Mouse (Mus musculus): ENCODE measurements around the gene Dyrk4. TPM values are rescaled to one million over a fixed set of nuclear protein-coding genes. Genes with fewer than 3 reads are reported as not detected.

Gene Dyrk4
- 0.05 TPM in 1 of 2 replicates, not detected in the other for polyA plus RNA-seq (2015; fragmentation: Nextera tagmentation; extraction: Ambion mirVana)

- Histone ChIP-seq H3K36me3 (ENCODE audit: control insufficient read depth, insufficient read depth, low read length) (peaks cover 6% of the 10 kb centered on the region; the same call in 1 of the 2 replicates), H3K27me3 (ENCODE audit: control insufficient read depth, insufficient read depth, low read length) (no peaks in the 10 kb centered on the region), H3K9ac (ENCODE audit: low read length) (peak within 1 kb of the TSS; percentile 48), H3K9me3 (ENCODE audit: control insufficient read depth, low read length) (no peaks in the 10 kb centered on the region), H3K4me2 (replicated peaks; ENCODE audit: low read depth) (peak within 1 kb of the TSS; percentile 42), H3K4me3 (ENCODE audit: low read depth, low read length) (no peak within 1 kb of the TSS), H3K27ac (replicated peaks) (peak within 1 kb of the TSS; percentile 87), H3K4me1 (replicated peaks; ENCODE audit: control insufficient read depth, insufficient read depth) (no peaks in the 10 kb centered on the region)
- TF ChIP-seq EP300 (optimal IDR thresholded peaks at IDR 0.05) (no peak), CTCF (IDR thresholded peaks at IDR 0.05; ENCODE audit: low read depth) (no peak)
- DNase-seq (ENCODE audit: low spot score) (peak; percentile 74), ATAC-seq (ENCODE audit: low FRiP score, low TSS enrichment) (peak; percentile 98)
- 9% methylated on average over 21 of the region's 21 CpGs for WGBS
Measured at GRCm38 (mm10) chr6:126921111-126921881, at the start of gene Dyrk4. Gene Dyrk4 (minus strand): TSS chr6:126921839.

- no peak for ATAC-seq (ENCODE audit: low FRiP score, low TSS enrichment)
- Histone ChIP-seq H3K36me3 (ENCODE audit: control insufficient read depth, insufficient read depth, low read length) (peaks cover 3% of the 10 kb centered on the region; the same call in 1 of the 2 replicates), H3K4me1 (replicated peaks; ENCODE audit: control insufficient read depth, insufficient read depth) (no peaks in the 10 kb centered on the region), H3K9ac (ENCODE audit: low read length) (no peak overlapping the region), H3K4me3 (ENCODE audit: low read depth, low read length) (no peak overlapping the region), H3K27ac (replicated peaks) (no peak overlapping the region), H3K9me3 (ENCODE audit: control insufficient read depth, low read length) (no peaks in the 10 kb centered on the region), H3K27me3 (ENCODE audit: control insufficient read depth, insufficient read depth, low read length) (no peaks in the 10 kb centered on the region), H3K4me2 (replicated peaks; ENCODE audit: low read depth) (no peak overlapping the region)
- 85% methylated on average over 14 of the region's 14 CpGs for WGBS
- no peak for DNase-seq (ENCODE audit: low spot score)
- no peak for TF ChIP-seq EP300 (optimal IDR thresholded peaks at IDR 0.05)
- no peak for TF ChIP-seq CTCF (IDR thresholded peaks at IDR 0.05; ENCODE audit: low read depth)
Measured at GRCm38 (mm10) chr6:126966241-126967026, 44.8 kb upstream of the Dyrk4 start.

GRCm38 (mm10) chr6:126963426-126963825 is 41.8 kb upstream of the Dyrk4 start:
- H3K9me3 ChIP-seq (ENCODE audit: control insufficient read depth, low read length) = no peaks in the 10 kb centered on the region
- H3K27me3 ChIP-seq (ENCODE audit: control insufficient read depth, insufficient read depth, low read length) = no peaks in the 10 kb centered on the region
- peaks cover 3% of the 10 kb centered on the region; the same call in 1 of the 2 replicates for H3K36me3 ChIP-seq (ENCODE audit: control insufficient read depth, insufficient read depth, low read length)
- 82% methylated on average over 9 of the region's 9 CpGs for WGBS
- no peak overlapping the region for H3K4me3 ChIP-seq (ENCODE audit: low read depth, low read length)
- ATAC-seq (ENCODE audit: low FRiP score, low TSS enrichment) (no peak), DNase-seq (ENCODE audit: low spot score) (no peak)
- no peak for TF ChIP-seq CTCF (IDR thresholded peaks at IDR 0.05; ENCODE audit: low read depth)
- no peak overlapping the region for H3K4me2 ChIP-seq (replicated peaks; ENCODE audit: low read depth)
- H3K27ac ChIP-seq (replicated peaks) = no peak overlapping the region
- no peak overlapping the region for H3K9ac ChIP-seq (ENCODE audit: low read length)
- H3K4me1 ChIP-seq (replicated peaks; ENCODE audit: control insufficient read depth, insufficient read depth) = no peaks in the 10 kb centered on the region

DNA sequence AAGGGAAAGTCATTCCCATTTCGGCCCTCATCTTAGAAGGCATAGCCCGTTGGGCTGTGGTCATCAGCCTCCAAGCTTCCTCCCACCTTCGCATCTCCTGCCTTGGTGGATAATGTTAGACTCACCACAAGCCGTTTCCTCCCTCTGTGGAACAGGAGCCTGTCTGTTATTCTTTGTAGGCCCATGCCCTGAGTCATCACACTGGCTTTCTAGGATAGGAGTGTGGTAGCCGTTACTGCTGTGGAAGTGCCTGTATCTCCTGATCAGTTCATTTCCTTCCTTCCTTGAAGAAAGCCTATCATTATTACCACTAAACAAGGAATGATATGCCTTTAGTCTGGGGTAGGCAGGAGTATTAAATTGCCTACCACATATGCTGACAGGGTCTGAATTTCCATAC is 41.1 kb upstream of the Dyrk4 start:
- no peaks in the 10 kb centered on the region for H3K27me3 ChIP-seq (ENCODE audit: control insufficient read depth, insufficient read depth, low read length)
- TF ChIP-seq EP300 (optimal IDR thresholded peaks at IDR 0.05) (no peak), CTCF (IDR thresholded peaks at IDR 0.05; ENCODE audit: low read depth) (no peak)

DNA sequence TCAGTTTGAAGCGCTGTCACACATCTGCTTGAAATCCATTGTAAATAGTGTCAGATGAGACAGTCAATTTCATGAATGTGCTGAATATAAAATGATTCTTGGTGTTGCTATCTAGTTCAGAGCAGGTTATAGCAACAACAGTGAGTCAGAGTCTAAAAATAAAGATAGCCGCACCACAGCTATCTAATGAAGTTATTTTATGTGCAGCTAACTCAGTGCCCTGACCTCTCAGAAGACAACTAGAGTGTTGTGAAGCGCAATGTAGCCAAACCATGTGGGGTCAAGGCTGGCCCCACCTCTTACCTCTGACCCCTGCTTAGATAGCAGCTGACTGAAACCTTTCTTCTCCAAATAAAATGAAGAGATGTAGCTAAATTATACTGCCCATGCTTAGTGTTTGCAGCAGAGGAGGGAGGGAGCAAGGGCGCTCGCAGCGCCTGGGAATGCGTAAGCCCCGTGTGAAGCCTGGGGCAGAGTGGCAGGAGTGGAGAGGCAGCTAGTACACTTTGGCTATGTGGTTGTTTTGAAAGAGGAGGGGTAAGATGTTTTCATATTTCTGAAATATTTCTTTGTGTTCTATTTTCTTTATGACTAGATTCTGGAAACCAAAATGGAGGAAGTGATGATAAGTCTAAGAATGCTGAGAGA is 39.9 kb upstream of the Dyrk4 start:
- Histone ChIP-seq H3K36me3 (ENCODE audit: control insufficient read depth, insufficient read depth, low read length) (peaks cover 4% of the 10 kb centered on the region), H3K27ac (replicated peaks) (no peak overlapping the region), H3K4me3 (ENCODE audit: low read depth, low read length) (no peak overlapping the region), H3K9ac (ENCODE audit: low read length) (no peak overlapping the region), H3K27me3 (ENCODE audit: control insufficient read depth, insufficient read depth, low read length) (no peaks in the 10 kb centered on the region), H3K4me1 (replicated peaks; ENCODE audit: control insufficient read depth, insufficient read depth) (no peaks in the 10 kb centered on the region), H3K9me3 (ENCODE audit: control insufficient read depth, low read length) (no peaks in the 10 kb centered on the region), H3K4me2 (replicated peaks; ENCODE audit: low read depth) (no peak overlapping the region)
- DNase-seq (ENCODE audit: low spot score) (no peak), ATAC-seq (ENCODE audit: low FRiP score, low TSS enrichment) (no peak)
- whole genome bisulfite sequencing = 88% methylated on average over 8 of the region's 8 CpGs
- TF ChIP-seq CTCF (IDR thresholded peaks at IDR 0.05; ENCODE audit: low read depth) = no peak
- TF ChIP-seq EP300 (optimal IDR thresholded peaks at IDR 0.05) = no peak

More for the DNA sequence above, 41.1 kb upstream of the Dyrk4 start:
- Histone ChIP-seq H3K4me3 (ENCODE audit: low read depth, low read length) (no peak overlapping the region), H3K9me3 (ENCODE audit: control insufficient read depth, low read length) (no peaks in the 10 kb centered on the region), H3K27ac (replicated peaks) (no peak overlapping the region), H3K4me2 (replicated peaks; ENCODE audit: low read depth) (no peak overlapping the region), H3K36me3 (ENCODE audit: control insufficient read depth, insufficient read depth, low read length) (peaks cover 2% of the 10 kb centered on the region; the same call in 1 of the 2 replicates), H3K4me1 (replicated peaks; ENCODE audit: control insufficient read depth, insufficient read depth) (no peaks in the 10 kb centered on the region), H3K9ac (ENCODE audit: low read length) (no peak overlapping the region)
- DNase-seq (ENCODE audit: low spot score) (no peak), ATAC-seq (ENCODE audit: low FRiP score, low TSS enrichment) (no peak)
- 90% methylated on average over 5 of the region's 5 CpGs for WGBS
